Comparison of ENCODE assay signal across 7 mouse cellular contexts in genomic region chr8:4324983-4325750, GRCm38 (mm10). TPM values are rescaled to one million over a fixed set of nuclear protein-coding genes. Genes with fewer than 3 reads are reported as not detected.
DNase-seq lines count a peak whose midpoint lies in the region; ATAC-seq lines count a peak whose summit lies in the region.

Ccl25 (plus strand) TSS chr8:4325210.
Elavl1 (minus strand) TSS chr8:4325413.

- H3K4me1 ChIP-seq in intestine, embryonic 15.5 days (replicated peaks) = peaks cover 30% of the 10 kb centered on the region
- H3K4me1 ChIP-seq in midbrain, embryonic 10.5 days = peaks cover 29% of the 10 kb centered on the region

- DNase-seq in adrenal gland, adult 2 months = peak; percentile 98
- peak; percentile 94 for DNase-seq in embryo, embryonic 11.5 days (ENCODE audit: low read depth, low spot score)
- DNase-seq in gastrocnemius, postnatal 36 days = peak; percentile 97
- peak; percentile 99 for DNase-seq in left cerebral cortex, postnatal 25 days (ENCODE audit: low spot score in 2 of 2)
- peak; percentile 98 for DNase-seq in midbrain, embryonic 10.5 days (ENCODE audit: low spot score)
- DNase-seq in right cerebral cortex, postnatal 4 days = peak; percentile 98

- H3K9ac ChIP-seq in intestine, embryonic 15.5 days = peak within 1 kb of the TSS; percentile 97

- peaks cover 20% of the 10 kb centered on the region for H3K36me3 ChIP-seq in intestine, embryonic 15.5 days
- H3K36me3 ChIP-seq in midbrain, embryonic 10.5 days = peaks cover 71% of the 10 kb centered on the region

- no peaks in the 10 kb centered on the region for H3K27me3 ChIP-seq in intestine, embryonic 15.5 days (replicated peaks)
- H3K27me3 ChIP-seq in midbrain, embryonic 10.5 days (ENCODE audit: low read depth, poor library complexity, severe bottlenecking) = no peaks in the 10 kb centered on the region

- H3K27ac ChIP-seq in intestine, embryonic 15.5 days = peak within 1 kb of the TSS; percentile 86
- peak within 1 kb of the TSS; percentile 99 for H3K27ac ChIP-seq in midbrain, embryonic 10.5 days (replicated peaks)

- H3K4me2 ChIP-seq in intestine, embryonic 15.5 days (replicated peaks) = peak within 1 kb of the TSS; percentile 77

- WGBS in intestine, embryonic 15.5 days = under 1% methylated on average over 78 of the region's 78 CpGs
- under 1% methylated on average over 78 of the region's 78 CpGs for WGBS in midbrain, embryonic 10.5 days

- ATAC-seq in intestine, embryonic 15.5 days = peak; percentile 99

- intact Hi-C loops in gastrocnemius, postnatal 36 days (cut with DNase I) = loop anchor here (5.0 kb wide), 4 partner anchors 42 to 158 kb away; partner anchors contain the start of genes Evi5l, Snapc2 and Timm44
- intact Hi-C loops in left cerebral cortex, postnatal 25 days (cut with DNase I) = loop anchor here (2.0 to 10.0 kb wide), 3 partner anchors 48 to 160 kb away; partner anchors contain the start of genes Evi5l, Snapc2 and Timm44

- H3K4me3 ChIP-seq in intestine, embryonic 15.5 days (replicated peaks) = peak within 1 kb of the TSS; percentile 94
- peak within 1 kb of the TSS; percentile 82 for H3K4me3 ChIP-seq in midbrain, embryonic 10.5 days

- H3K9me3 ChIP-seq in intestine, embryonic 15.5 days = no peaks in the 10 kb centered on the region
- no peaks in the 10 kb centered on the region for H3K9me3 ChIP-seq in midbrain, embryonic 10.5 days (replicated peaks)

RNA-seq across cellular contexts. Expression of gene Ccl25, which starts in this region (rescaled TPM):
- total RNA-seq in adrenal gland, adult 2 months (2021) = 10 to 100 TPM; 16.0 to 18.6 TPM
- polyA plus RNA-seq in adrenal gland, adult 2 months (2012; rRNA removed) = 0.86 and 1.6 TPM in 2 replicates
- 10 to 100 TPM; 16.0 to 16.6 TPM for total RNA-seq in gastrocnemius, postnatal 36 days (2021)
- 88.5 and 103 TPM in 2 replicates for polyA plus RNA-seq in intestine, embryonic 15.5 days (2015; fragmentation: Nextera tagmentation; extraction: Ambion mirVana)
- total RNA-seq in left cerebral cortex, postnatal 25 days (2021) = 10 to 100 TPM; 21.8 to 28.1 TPM
- polyA plus RNA-seq in midbrain, embryonic 10.5 days (2016; fragmentation: Nextera tagmentation; extraction: Ambion mirVana) = 23.2 and 24.5 TPM in 2 replicates

RNA-seq across cellular contexts. Expression of gene Elavl1, which starts in this region (rescaled TPM):
- 100 to 1,000 TPM in 1 of 2 experiments, 10 to 100 TPM in 1; 86.8 to 113 TPM for total RNA-seq in adrenal gland, adult 2 months (2021)
- polyA plus RNA-seq in adrenal gland, adult 2 months (2012; rRNA removed) = 25.8 and 26.2 TPM in 2 replicates
- 10 to 100 TPM; 39.5 to 39.7 TPM for total RNA-seq in gastrocnemius, postnatal 36 days (2021)
- 201 and 230 TPM in 2 replicates for polyA plus RNA-seq in intestine, embryonic 15.5 days (2015; fragmentation: Nextera tagmentation; extraction: Ambion mirVana)
- total RNA-seq in left cerebral cortex, postnatal 25 days (2021) = 10 to 100 TPM; 72.2 to 76.6 TPM
- polyA plus RNA-seq in midbrain, embryonic 10.5 days (2016; fragmentation: Nextera tagmentation; extraction: Ambion mirVana) = 339 and 364 TPM in 2 replicates

Comparison
In these comparisons a context has a peak if more than half of its experiments do, and no peak if none do; other contexts are left out.
1. Peak in every context shown above with its lines: DNase-seq, ATAC-seq, H3K4me3 ChIP-seq and H3K27ac ChIP-seq.